Mouse (Mus musculus): ENCODE results near the gene Nectin4.
A peak's percentile ranks its signal among the peaks of the same experiment; 100 is the strongest.

The Nectin4 gene

GRCm38 (mm10) chr1:171412446-171412845 lies 42.5 kb downstream of the Nectin4 start:
- DNase-seq, result no peak

GRCm38 (mm10) chr1:171413608-171414007 lies 43.7 kb downstream of the Nectin4 start:
- DNase-seq, result no peak

GRCm38 (mm10) chr1:171418660-171419059 lies 48.8 kb downstream of the Nectin4 start, which contains the start of gene Tstd1:
Tstd1 (plus strand) TSS chr1:171418872.
- peak; percentile 16 to 33 for DNase-seq

DNA sequence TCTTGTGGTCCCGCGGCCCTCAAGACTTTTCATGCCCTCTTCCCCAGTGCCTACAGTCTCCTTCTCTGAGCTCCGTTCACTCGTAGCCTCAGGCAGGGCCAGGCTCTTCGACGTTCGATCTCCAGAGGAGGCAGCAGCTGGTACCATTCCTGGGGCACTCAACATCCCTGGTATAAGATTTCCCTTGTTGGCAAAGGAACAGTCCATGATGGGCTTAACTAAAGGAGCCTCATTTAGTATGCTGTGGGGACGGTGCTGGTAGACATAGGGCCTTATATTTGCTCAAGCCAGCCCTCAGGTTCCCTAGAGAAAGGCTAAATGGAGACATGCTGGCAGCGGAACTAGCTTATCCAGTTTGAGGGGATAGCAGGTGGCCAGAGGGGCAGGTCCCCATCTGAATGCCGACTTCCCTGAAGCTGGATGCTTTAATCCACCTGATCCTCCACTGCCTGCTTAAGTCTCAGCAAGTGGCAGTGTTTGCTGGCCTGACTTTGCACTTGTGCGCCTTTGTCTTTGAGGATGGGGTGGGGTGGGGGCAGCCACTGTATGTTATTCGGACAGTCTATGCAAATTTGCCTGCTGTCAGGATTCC lies 49.5 kb downstream of the Nectin4 start:
- DNase-seq, result no peak

GRCm38 (mm10) chr1:171419905-171420304 lies 50.0 kb downstream of the Nectin4 start:
- no peak for DNase-seq

- no peak for DNase-seq
Observed at GRCm38 (mm10) chr1:171422504-171423095, 52.7 kb downstream of the Nectin4 start.

DNA sequence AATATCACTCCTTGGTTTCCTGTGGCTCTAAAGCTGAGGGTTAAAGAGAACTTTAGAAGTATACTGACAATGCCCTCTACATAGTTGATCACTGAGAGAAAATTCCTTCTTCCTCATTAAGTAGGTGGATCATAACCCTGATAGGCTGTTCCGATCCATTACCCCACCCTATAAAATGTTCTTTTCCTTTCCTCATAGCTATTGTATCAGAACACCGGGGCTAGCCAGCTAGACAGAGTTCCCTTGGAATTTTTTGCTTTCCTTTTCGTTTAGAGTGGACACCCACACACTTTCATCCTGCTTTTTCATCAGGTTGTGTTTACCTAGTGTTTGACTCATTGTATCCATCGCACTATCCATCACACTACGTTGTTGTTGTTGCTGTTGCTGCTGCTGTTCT lies 54.7 kb downstream of the Nectin4 start:
- no peak for DNase-seq

DNA sequence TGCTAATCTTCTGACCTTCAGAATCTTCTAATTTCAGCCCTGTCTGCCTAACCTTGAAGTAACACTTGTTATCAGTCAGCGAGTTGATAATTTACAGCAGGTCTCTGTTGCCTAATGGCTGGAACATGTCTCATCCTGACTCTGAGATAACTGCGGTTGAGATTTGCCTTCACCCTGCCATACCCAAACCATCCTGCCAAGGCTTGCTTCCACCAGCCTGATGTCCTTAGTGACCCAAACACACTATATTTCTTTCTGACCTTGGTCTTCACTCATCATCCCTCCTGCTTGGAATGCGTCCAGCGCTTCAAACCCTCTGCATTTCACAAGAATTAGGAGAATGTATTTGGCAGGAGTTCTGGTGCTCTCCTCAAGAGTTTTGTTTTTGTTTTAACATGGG lies 55.2 kb downstream of the Nectin4 start:
- DNase-seq, result peak; percentile 30 to 48

DNA sequence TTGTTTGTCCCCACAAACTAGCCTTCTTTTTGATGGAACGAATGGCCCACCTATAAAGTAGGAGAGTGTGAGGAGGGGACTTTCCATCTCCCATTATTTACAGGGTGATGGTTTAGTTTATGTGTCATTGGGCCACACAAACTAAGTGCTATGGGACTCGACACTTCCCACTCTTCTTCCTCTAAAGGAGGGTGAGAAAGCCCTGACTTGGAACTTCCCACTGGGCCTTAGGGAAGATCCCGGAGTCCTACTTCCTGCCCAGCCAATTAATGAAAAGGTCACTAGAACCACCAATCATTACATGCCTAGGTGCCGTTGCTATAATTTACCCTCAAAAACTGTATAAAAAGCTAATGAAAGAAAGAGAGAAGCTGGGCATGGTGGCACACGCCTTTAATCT lies 62.3 kb downstream of the Nectin4 start:
- DNase-seq, result no peak

DNA sequence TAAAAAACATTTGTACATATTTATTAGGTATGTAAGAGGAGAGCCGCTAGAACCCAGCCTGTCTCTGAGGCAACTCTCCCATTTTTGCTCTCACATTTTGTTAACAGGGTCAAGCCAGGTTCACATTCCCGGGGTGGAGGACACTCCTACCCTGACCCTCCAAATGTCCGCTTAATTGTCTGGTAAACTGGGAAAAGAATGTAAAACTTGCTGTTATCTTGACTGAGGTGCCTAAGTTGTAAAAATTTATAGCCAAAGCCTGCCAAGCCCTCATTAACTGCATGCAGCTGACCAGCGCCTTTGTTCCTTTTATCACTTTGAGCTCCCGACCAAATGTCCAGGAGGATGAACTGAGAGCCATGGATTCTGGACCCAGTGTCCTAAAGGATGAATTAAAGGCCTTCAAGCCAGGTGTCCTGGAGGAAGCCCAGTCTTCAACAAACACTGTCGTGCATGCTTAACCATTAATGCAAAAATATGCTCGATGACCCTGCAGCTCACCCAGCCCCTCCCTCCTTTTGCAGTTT lies 65.5 kb downstream of the Nectin4 start:
- no peak for DNase-seq

DNA sequence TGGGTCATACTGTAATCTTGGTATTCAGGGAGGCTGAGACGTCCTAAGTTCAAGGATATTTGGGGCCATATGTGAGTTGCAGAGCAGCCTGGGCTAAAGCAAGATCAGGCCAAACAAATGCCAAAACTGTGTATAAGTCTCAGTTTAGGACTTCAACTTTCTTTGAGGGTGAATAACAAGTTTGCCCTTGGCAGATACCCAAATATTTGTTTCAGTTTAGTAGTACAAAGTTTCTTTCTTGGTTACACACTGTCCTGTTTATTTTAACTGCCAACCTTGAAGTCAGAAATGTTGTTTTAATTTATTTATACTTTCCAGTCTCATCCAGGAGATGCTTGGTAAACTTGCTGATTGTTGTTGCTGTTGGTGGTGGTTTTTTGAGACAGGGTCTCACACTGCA lies 66.1 kb downstream of the Nectin4 start:
- no peak for DNase-seq

- peak; percentile 94 to 96 for DNase-seq
Observed at GRCm38 (mm10) chr1:171437264-171438013, 67.5 kb downstream of the Nectin4 start, which contains the start of gene F11r. F11r (plus strand) TSS chr1:171437535.

Data from kidney, postnatal 4 days (tissue).